Mouse (Mus musculus): Measurements from ENCODE around the gene Cdkn1b.

DNA sequence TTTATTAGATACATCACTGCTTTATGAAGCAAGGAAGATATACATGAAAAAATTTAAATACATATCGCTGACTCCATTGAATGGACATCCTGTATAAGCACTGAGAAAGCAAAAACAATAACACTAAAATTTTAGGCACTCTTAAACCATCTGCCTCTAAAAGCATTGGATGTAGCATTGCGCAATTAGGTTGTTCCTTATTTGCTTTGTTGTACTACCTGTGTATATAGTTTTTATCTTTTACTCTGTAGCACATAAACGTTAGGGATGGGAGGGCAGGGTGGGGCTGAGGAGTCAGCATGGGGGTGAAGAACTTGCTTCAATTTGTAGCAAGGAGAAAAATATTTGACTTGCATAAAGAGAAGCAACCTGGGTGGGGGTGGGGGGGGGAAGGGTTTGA, 4.1 kb downstream of the Cdkn1b start:
- TF ChIP-seq POLR2A (IDR thresholded peaks at IDR 0.05; ENCODE audit: low read depth, low read length) (no peak), CTCF (IDR thresholded peaks at IDR 0.05; ENCODE audit: extremely low read depth, insufficient read depth, insufficient read length, insufficient replicate concordance) (no peak)

All from spleen, adult 2 months (tissue).